Mouse (Mus musculus): ENCODE data around the gene Nmrk2. TPM values are rescaled to one million over a fixed set of nuclear protein-coding genes. Genes with fewer than 3 reads are reported as not detected.
"Not testable (repeated sequence)": the region's sequence is repeated elsewhere in the genome, so short reads cannot be mapped to it uniquely, and the experiment has no call there.

Nmrk2 gene
- polyA plus RNA-seq, 1 experiment from 2014 or later = not detected

DNA sequence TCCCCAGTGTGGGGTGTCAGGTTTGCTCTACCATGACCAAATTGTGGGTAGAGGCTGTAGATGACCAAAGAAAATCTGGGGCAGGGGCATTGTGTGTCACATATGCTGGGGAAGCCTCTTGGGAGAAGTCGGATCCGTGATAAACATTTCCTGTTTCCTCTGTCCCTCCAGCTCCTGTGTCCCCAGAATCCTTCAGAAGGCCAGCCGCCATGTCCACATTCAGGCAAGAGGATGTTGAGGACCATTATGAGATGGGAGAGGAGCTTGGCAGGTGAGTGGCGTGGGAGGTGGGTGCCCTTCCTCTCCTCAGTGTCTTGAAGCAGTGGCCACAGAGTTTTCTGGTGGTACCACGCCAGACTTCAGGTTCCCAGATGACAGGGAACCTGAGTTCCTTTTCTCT lies 18.0 kb downstream of the Nmrk2 start, which contains the start of gene 4930442H23Rik:
Gene 4930442H23Rik (minus strand): TSS at position 45 of the 400 bp plus-strand sequence.
- Histone ChIP-seq H3K27ac (peak within 1 kb of the TSS; percentile 66), H3K36me3 (ENCODE audit: inconsistent target) (peaks cover 58% of the 10 kb centered on the region), H3K79me2 (ENCODE audit: inconsistent target) (peaks cover 64% of the 10 kb centered on the region), H3K4me3 (ENCODE audit: inconsistent target) (peak within 1 kb of the TSS; percentile 63)
- WGBS (ENCODE audit: missing documents) = 82% methylated on average over 5 of the region's 5 CpGs

DNA sequence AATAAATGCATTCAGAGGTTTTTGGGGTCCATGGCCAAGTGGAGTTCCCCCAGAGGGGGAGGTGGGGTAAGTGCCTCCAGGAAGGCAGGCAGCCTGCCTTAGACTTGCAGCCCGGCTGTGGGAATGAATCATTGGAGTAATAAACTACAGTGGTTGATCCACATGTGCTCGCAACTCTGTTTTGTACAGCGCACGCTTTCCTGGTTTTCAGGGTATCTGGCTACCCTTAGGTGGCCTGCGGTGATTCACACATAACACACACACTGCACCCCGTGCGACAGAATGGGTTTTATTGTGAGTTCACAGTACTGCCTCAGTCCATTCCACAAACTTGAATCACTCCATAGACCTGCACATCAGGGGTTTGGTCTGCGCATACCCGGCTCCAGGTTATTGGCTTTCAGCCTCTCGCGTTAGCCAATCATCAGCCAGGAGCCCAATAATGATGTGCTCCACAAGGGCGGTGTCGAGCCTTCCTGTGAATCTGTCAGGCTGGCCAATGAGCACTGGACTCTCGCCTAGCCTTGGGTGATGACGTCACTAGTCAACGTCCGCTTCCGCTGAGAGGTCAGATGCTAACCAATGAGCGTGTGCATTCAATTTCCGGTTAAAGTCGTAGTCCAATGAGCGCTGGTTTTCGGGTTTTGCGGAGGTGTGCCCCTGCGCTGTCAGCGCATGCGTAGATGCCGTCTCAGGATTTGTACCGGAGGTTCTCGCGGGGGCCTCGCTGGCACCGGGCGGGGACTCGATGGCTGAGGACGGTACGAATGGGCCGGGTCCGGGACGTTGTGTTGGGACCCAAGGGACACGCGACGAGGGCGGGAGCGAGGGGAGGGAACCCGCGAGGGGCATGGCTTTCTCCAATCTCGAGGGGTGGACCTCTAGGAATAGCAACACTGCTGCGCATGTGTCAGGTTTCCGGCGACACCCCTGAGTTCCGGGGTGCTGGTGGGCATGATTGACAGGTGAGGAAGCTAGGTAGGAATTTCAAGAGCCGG lies 19.2 kb downstream of the Nmrk2 start, which contains the start of gene Dapk3:
Gene Dapk3 (plus strand): TSS at position 670 of the 998 bp plus-strand sequence.
- 10% methylated on average over 52 of the region's 53 CpGs for WGBS (ENCODE audit: missing documents)
- peaks cover 71% of the 10 kb centered on the region for H3K79me2 ChIP-seq (ENCODE audit: inconsistent target)
- peak within 1 kb of the TSS; percentile 66 for H3K27ac ChIP-seq
- H3K4me3 ChIP-seq (ENCODE audit: inconsistent target) = peak within 1 kb of the TSS; percentile 63
- H3K36me3 ChIP-seq (ENCODE audit: inconsistent target) = peaks cover 62% of the 10 kb centered on the region

DNA sequence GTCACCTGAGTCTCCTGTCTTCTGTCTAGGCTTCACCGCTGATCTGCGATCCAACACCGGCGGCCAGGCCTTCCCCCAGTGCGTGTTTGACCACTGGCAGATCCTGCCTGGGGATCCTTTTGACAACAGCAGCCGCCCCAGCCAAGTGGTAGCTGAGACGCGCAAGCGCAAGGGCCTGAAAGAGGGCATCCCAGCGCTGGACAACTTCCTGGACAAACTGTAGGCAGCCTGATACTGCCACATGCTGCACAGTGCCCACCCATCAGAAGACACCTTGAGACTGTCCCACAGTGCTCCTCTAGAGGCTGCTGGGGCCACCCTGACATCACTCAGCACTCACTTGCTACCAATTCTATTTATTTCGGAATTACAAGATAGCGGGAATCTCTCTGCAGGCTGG lies 20.0 kb downstream of the Nmrk2 start:
- Histone ChIP-seq H3K36me3 (ENCODE audit: inconsistent target) (peaks cover 55% of the 10 kb centered on the region), H3K79me2 (ENCODE audit: inconsistent target) (peaks cover 71% of the 10 kb centered on the region)
- not testable (repeated sequence) for H3K4me3 ChIP-seq (ENCODE audit: inconsistent target); H3K27ac ChIP-seq
- 91% methylated on average over 8 of the region's 12 CpGs for WGBS (ENCODE audit: missing documents)

DNA sequence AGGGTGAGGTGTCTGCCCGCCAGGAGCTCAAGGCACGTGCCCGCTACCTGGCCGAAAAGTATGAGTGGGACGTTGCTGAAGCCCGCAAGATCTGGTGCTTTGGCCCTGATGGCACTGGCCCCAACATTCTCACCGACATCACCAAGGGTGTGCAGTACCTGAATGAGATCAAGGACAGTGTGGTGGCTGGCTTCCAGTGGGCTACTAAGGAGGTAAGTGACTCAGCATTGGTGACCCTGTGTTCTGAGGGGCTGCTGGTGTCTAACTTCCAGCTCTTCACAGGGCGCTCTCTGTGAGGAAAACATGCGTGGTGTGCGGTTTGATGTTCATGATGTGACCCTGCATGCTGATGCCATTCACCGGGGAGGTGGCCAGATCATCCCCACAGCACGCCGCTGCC lies 20.9 kb downstream of the Nmrk2 start:
- H3K36me3 ChIP-seq (ENCODE audit: inconsistent target) = peaks cover 54% of the 10 kb centered on the region
- peaks cover 69% of the 10 kb centered on the region for H3K79me2 ChIP-seq (ENCODE audit: inconsistent target)
- no peak overlapping the region for H3K27ac ChIP-seq
- 90% methylated on average over 8 of the region's 13 CpGs for WGBS (ENCODE audit: missing documents)
- no peak overlapping the region for H3K4me3 ChIP-seq (ENCODE audit: inconsistent target)

DNA sequence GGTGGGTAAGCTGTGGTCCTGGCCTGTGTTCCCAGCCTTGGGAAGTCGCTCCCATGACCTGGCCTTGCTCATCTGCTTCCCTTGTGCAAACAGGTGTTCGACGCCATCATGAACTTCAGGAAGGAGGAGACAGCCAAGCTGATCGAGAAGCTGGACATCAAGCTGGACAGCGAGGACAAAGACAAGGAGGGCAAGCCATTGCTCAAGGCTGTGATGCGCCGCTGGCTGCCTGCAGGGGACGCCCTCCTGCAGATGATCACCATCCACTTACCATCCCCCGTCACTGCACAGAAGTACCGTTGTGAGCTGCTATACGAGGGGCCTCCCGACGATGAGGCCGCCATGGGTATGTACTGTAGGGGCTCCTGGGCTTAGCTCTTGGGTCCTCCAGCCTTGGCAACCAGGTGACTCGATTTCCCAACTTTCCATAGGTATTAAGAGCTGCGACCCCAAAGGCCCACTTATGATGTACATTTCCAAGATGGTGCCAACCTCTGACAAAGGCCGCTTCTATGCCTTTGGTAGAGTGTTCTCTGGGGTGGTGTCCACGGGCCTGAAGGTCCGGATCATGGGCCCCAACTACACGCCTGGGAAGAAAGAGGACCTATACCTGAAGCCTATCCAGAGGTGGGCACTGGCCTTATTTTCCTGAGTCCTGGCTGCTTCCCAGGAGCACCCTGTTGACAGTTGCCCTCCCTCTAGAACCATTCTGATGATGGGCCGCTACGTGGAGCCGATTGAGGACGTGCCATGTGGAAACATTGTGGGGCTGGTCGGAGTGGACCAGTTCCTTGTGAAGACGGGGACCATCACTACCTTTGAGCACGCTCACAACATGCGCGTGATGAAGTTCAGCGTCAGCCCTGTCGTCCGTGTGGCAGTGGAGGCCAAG lies 22.2 kb downstream of the Nmrk2 start:
- H3K79me2 ChIP-seq (ENCODE audit: inconsistent target) = peaks cover 58% of the 10 kb centered on the region
- WGBS (ENCODE audit: missing documents) = 92% methylated on average over 29 of the region's 32 CpGs
- no peak overlapping the region for H3K27ac ChIP-seq
- peaks cover 49% of the 10 kb centered on the region for H3K36me3 ChIP-seq (ENCODE audit: inconsistent target)
- H3K4me3 ChIP-seq (ENCODE audit: inconsistent target) = no peak overlapping the region

DNA sequence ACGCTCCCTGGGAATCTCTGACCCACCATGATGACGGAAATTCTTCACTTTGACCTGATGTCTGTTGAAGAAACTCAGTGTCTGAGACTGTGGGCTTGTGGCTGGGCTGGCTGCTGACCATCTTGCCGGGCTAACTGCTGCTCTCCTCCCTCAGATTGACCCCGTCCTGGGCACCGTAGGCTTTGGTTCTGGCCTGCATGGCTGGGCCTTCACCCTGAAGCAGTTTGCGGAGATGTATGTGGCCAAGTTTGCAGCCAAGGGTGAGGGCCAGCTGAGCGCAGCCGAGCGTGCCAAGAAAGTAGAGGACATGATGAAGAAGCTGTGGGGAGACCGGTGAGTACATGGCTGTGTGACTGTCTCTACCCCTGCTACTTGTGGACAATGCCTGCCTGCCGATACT lies 22.9 kb downstream of the Nmrk2 start:
- Histone ChIP-seq H3K4me3 (ENCODE audit: inconsistent target) (no peak overlapping the region), H3K79me2 (ENCODE audit: inconsistent target) (peaks cover 51% of the 10 kb centered on the region), H3K36me3 (ENCODE audit: inconsistent target) (peaks cover 49% of the 10 kb centered on the region), H3K27ac (no peak overlapping the region)
- 93% methylated on average over 10 of the region's 11 CpGs for WGBS (ENCODE audit: missing documents)

DNA sequence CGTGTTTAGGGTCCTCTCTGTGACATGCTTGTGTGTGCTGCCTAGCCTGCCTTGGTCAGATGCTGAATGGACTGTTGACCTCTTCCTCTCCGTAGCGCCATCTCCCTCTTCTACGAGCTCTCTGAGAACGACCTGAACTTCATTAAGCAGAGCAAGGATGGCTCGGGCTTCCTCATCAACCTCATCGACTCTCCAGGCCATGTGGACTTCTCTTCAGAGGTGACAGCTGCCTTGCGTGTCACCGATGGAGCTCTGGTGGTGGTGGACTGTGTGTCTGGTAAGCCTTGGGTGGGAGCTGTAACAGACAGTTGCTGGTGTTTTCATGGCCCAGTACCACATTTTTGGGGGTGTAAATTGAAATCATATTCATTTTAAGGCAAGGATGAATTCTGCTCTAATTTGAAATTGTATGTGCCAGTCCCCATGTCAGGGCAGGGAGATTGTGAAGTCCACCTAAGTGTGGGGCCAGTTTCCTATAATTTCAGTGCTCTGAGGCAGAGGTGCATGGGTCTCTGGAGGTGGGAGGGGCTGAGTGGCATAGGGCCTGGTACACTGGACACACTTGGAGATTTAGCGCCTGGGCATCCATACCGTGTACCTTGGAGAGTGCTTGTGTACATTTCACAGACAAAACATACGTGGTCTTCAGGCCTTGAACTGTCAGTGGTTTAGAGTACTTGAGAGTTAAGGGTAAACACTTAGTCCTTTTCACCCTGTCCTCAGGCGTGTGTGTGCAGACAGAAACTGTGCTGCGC lies 23.7 kb downstream of the Nmrk2 start:
- WGBS (ENCODE audit: missing documents) = 74% methylated on average over 12 of the region's 14 CpGs
- Histone ChIP-seq H3K79me2 (ENCODE audit: inconsistent target) (peaks cover 45% of the 10 kb centered on the region), H3K27ac (peak overlapping the region; percentile 65), H3K36me3 (ENCODE audit: inconsistent target) (peaks cover 49% of the 10 kb centered on the region), H3K4me3 (ENCODE audit: inconsistent target) (peak overlapping the region; percentile 94)

DNA sequence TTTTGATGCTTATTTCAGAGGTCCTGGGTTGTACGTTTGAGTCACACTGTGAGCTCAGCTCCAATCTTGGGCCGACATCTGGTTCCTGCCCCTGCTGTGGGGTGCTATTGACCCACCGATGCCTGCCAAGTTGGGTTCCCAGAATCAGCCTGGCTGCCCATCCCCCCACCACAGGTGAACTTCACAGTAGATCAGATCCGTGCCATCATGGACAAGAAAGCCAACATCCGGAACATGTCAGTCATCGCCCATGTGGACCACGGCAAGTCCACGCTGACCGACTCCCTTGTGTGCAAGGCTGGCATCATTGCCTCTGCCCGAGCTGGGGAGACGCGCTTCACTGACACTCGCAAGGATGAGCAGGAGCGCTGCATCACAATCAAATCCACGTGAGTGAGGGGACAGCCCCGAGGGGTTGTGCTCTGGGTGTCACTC lies 24.3 kb downstream of the Nmrk2 start:
- Histone ChIP-seq H3K79me2 (ENCODE audit: inconsistent target) (peaks cover 45% of the 10 kb centered on the region), H3K4me3 (ENCODE audit: inconsistent target) (peak overlapping the region; percentile 94), H3K36me3 (ENCODE audit: inconsistent target) (peaks cover 49% of the 10 kb centered on the region), H3K27ac (peak overlapping the region; percentile 65)
- 22% methylated on average over 16 of the region's 16 CpGs for WGBS (ENCODE audit: missing documents)

DNA sequence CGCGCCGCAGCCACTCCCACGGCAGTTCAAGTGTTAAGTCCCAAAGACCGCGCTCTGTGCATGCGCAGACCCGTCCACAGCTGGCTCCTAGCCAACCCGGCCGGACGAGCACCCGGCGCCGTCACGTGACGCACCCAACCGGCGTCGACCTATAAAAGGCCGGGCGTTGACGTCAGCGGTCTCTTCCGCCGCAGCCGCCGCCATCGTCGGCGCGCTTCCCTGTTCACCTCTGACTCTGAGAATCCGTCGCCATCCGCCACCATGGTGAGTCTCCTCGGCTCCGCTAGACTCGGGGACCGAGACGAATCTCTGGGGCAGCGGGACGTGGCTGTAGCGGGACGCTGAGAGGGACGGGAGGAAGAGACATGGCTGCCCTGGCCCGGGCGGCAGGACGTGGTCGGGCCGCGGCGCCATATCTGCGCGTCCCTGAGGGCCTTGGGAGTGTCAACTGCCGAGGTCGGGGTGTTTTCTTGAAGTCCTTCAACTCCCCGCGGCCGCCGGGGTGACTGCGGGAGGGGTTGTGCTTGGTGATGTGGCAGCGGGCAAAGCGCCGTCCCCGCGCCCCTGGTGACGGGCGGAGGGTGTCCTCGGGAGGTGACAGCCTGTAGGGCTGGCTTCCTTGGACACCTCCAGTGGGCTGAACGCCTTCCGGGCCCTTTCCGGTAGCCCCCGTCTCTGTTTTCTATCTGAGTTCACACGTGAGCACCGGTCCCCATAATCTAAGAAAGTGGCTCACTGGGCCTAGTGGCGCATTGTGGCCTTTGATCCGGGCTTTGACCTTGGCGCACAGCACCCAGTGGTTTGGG lies 25.2 kb downstream of the Nmrk2 start, which contains the start of gene Eef2:
Gene Eef2 (plus strand): TSS at position 166 of the 806 bp plus-strand sequence.
- WGBS (ENCODE audit: missing documents) = under 1% methylated on average over 75 of the region's 77 CpGs
- Histone ChIP-seq H3K36me3 (ENCODE audit: inconsistent target) (peaks cover 42% of the 10 kb centered on the region), H3K27ac (peak within 1 kb of the TSS; percentile 65), H3K4me3 (ENCODE audit: inconsistent target) (peak within 1 kb of the TSS; percentile 94), H3K79me2 (ENCODE audit: inconsistent target) (peaks cover 45% of the 10 kb centered on the region)

DNA sequence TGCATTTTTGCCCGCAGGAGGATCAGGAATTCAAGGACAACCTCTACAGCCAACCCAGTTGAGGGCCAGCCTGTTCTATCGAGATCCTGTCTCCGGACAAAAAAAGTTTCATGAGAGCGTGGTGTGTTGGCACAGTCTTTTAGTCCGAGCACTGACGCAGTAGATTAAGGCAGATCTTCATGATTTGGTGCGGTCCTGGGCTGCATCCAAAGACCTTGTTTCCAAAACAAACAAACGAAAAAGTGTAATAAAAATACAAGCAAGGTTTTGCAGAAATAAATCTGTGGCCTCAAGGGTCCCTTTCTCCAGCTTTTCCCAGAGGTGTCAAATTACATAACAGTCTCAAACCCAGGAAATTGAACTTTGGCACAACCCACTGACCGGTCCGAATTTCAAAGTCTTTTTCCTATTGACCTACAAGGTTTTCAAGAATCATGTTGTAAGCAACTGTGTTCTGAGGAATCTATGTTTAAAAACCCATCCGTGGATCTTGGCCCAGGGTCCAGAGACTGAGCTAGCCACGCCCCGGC lies 25.9 kb downstream of the Nmrk2 start:
- H3K4me3 ChIP-seq (ENCODE audit: inconsistent target) = peak overlapping the region; percentile 6; the same call in 1 of the 2 replicates
- H3K79me2 ChIP-seq (ENCODE audit: inconsistent target) = peaks cover 45% of the 10 kb centered on the region
- H3K36me3 ChIP-seq (ENCODE audit: inconsistent target) = peaks cover 35% of the 10 kb centered on the region
- 23% methylated on average over 12 of the region's 13 CpGs for WGBS (ENCODE audit: missing documents)
- H3K27ac ChIP-seq = peak overlapping the region; percentile 31; the same call in 1 of the 2 replicates

DNA sequence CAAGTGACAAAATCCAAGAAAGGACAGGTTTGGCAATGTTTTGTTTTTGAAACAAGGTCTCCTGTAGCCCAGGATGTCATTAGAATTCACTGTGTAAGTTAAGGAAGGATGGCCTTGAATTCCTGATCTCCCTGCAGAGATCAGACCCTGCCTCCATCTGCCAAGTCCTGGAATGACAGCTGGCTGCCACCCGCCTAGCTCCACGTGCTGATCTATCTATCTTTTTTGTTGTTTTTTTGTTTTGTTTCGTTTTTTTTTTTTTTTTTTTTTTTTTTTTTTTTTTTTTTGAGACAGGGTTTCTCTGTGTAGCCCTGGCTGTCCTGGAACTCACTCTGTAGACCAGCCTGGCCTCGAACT lies 26.5 kb downstream of the Nmrk2 start:
- Histone ChIP-seq H3K79me2 (ENCODE audit: inconsistent target) (peaks cover 39% of the 10 kb centered on the region), H3K27ac (peak overlapping the region; percentile 33), H3K36me3 (ENCODE audit: inconsistent target) (peaks cover 28% of the 10 kb centered on the region)
- 0% methylated on average over 1 of the region's 4 CpGs for WGBS (ENCODE audit: missing documents)
- not testable (repeated sequence) for H3K4me3 ChIP-seq (ENCODE audit: inconsistent target)

DNA sequence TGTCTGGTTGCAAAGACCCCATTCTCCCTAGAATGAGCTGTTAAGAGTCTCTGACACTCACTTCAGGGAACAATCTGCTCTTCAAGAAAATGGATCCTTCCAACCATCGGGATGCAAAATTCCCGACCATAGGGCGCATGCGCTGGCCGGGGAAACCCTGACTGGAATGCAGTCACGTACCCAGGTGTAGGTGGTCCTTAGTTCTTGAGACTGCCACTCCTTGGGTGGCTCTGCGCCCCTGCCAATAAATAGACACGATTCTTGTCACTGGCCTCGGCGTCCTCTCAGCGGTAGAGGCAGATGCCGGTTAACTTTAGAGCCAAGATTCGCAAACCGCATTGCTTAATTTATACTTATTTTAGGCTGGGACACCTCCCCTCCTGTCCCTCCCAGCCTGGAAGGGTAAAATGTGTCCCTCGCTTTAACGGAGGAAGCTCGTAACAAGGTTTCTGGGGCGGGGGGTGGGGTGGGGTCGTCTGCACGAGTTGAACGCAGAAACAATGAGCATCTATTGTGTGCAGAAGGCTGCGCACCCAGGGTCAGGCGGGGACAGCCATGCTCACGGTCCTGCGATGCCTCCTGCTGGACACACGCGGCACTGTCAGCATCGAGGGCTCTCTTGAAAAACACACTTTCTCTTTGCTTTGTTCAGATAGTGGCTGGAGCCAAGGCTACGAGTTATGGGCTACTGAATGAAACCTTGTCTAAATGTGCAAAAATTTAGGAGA lies 27.1 kb downstream of the Nmrk2 start:
- H3K36me3 ChIP-seq (ENCODE audit: inconsistent target) = peaks cover 23% of the 10 kb centered on the region
- H3K4me3 ChIP-seq (ENCODE audit: inconsistent target) = no peak overlapping the region
- H3K27ac ChIP-seq = peak overlapping the region; percentile 33
- H3K79me2 ChIP-seq (ENCODE audit: inconsistent target) = peaks cover 33% of the 10 kb centered on the region
- 17% methylated on average over 29 of the region's 29 CpGs for WGBS (ENCODE audit: missing documents)

Data from macrophage (primary cell).